Mouse (Mus musculus) neural tube, embryonic 13.5 days (tissue): ENCODE results near the gene Atp2b1. TPM values are rescaled to one million over a fixed set of nuclear protein-coding genes. Genes with fewer than 3 reads are reported as not detected.
A peak's percentile ranks its signal among the peaks of the same experiment; 100 is the strongest.

Experiments
- ATAC-seq: fragments of 200-750 bp; cut with Nextera tagmentation; 2 replicates; pipeline ENCODE4 v1.8.0; 2017; ENCODE audit warnings: low read depth, mild to moderate bottlenecking, moderate TSS enrichment, moderate library complexity
- H3K27ac ChIP-seq: fragments of 300-500 bp; sonication (generic); replicated peaks from 2 replicates; pipeline ENCODE4 v1.5.1; 2015; ENCODE audit warnings: moderate library complexity, mild to moderate bottlenecking, inconsistent platforms
- H3K27me3 ChIP-seq: fragments of 300-500 bp; sonication (generic); 2 replicates; pipeline ENCODE4 v1.6.1; 2015; ENCODE audit warnings: mild to moderate bottlenecking, inconsistent platforms
- H3K36me3 ChIP-seq: fragments of 300-500 bp; sonication (generic); 2 replicates; pipeline ENCODE4 v1.6.1; 2015; ENCODE audit warnings: mild to moderate bottlenecking, inconsistent platforms
- H3K4me1 ChIP-seq: fragments of 300-500 bp; sonication (generic); replicated peaks from 2 replicates; pipeline ENCODE4 v1.6.1; 2015; ENCODE audit warnings: inconsistent platforms
- H3K4me2 ChIP-seq: fragments of 300-500 bp; sonication (generic); 2 replicates; pipeline ENCODE4 v1.6.1; 2015; ENCODE audit warnings: inconsistent platforms, mild to moderate bottlenecking, moderate library complexity
- H3K4me3 ChIP-seq: fragments of 300-500 bp; sonication (generic); 2 replicates; pipeline ENCODE4 v1.5.1; 2015; ENCODE audit warnings: mild to moderate bottlenecking, inconsistent platforms
- H3K9ac ChIP-seq: fragments of 300-500 bp; sonication (generic); 2 replicates; pipeline ENCODE4 v1.6.1; 2015; ENCODE audit warnings: moderate library complexity, mild to moderate bottlenecking, inconsistent platforms
- H3K9me3 ChIP-seq: fragments of 300-500 bp; sonication (generic); 2 replicates; pipeline ENCODE4 v1.6.1; 2016; ENCODE audit warnings: inconsistent platforms
- WGBS: fragments of 180-500 bp; shearing (Covaris S2); methylation state at CpG from one replicate; pipeline ENCODE4 v1.1.7; 2015; 5-methylcytosine and 5-hydroxymethylcytosine counted together
- polyA plus RNA-seq: library from polyadenylated mRNA; unstranded; fragments of >200 nt; fragmentation: Nextera tagmentation; extraction: Ambion mirVana; gene quantifications from 2 replicates; pipeline ENCODE4 v1.2.1, GENCODE M21; 2015

The Atp2b1 gene
- polyA plus RNA-seq, 1 experiment from 2014 or later: 269 TPM

- Histone ChIP-seq H3K4me1 (peaks cover 25% of the 10 kb centered on the region), H3K27me3 (no peaks in the 10 kb centered on the region), H3K9me3 (no peaks in the 10 kb centered on the region), H3K4me2 (no peak overlapping the region), H3K36me3 (no peaks in the 10 kb centered on the region), H3K27ac (no peak overlapping the region), H3K4me3 (no peak overlapping the region), H3K9ac (no peak overlapping the region)
- WGBS: 89% methylated on average over 17 of the region's 17 CpGs
- peak; percentile 30; the same call in 1 of the 2 replicates for ATAC-seq
These were observed 37.4 kb downstream of the Atp2b1 start for GRCm38 (mm10) chr10:98951286-98952270.

GRCm38 (mm10) chr10:98954230-98954993, 40.2 kb downstream of the Atp2b1 start:
- WGBS: 92% methylated on average over 12 of the region's 12 CpGs
- ATAC-seq: no peak
- no peak overlapping the region for H3K9ac ChIP-seq
- H3K9me3 ChIP-seq: no peaks in the 10 kb centered on the region
- H3K27ac ChIP-seq: no peak overlapping the region
- H3K4me3 ChIP-seq: no peak overlapping the region
- no peak overlapping the region for H3K4me2 ChIP-seq
- H3K27me3 ChIP-seq: no peaks in the 10 kb centered on the region
- H3K36me3 ChIP-seq: no peaks in the 10 kb centered on the region
- H3K4me1 ChIP-seq: peaks cover 10% of the 10 kb centered on the region; the same call in 1 of the 2 replicates

- Histone ChIP-seq H3K36me3 (no peaks in the 10 kb centered on the region), H3K4me3 (no peak overlapping the region), H3K4me2 (no peak overlapping the region), H3K9me3 (no peaks in the 10 kb centered on the region), H3K4me1 (peaks cover 10% of the 10 kb centered on the region; the same call in 1 of the 2 replicates), H3K27ac (no peak overlapping the region), H3K27me3 (no peaks in the 10 kb centered on the region), H3K9ac (no peak overlapping the region)
- WGBS: 81% methylated on average over 3 of the region's 3 CpGs
- peak; percentile 28; the same call in 1 of the 2 replicates for ATAC-seq
These were observed 41.9 kb downstream of the Atp2b1 start for GRCm38 (mm10) chr10:98956124-98956523.

GRCm38 (mm10) chr10:98958752-98959151, 44.5 kb downstream of the Atp2b1 start:
- no peak for ATAC-seq
- Histone ChIP-seq H3K9me3 (no peaks in the 10 kb centered on the region), H3K27ac (no peak overlapping the region), H3K9ac (no peak overlapping the region), H3K27me3 (no peaks in the 10 kb centered on the region), H3K4me2 (no peak overlapping the region), H3K36me3 (no peaks in the 10 kb centered on the region), H3K4me1 (peaks cover 20% of the 10 kb centered on the region), H3K4me3 (no peak overlapping the region)
- WGBS: 48% methylated on average over 4 of the region's 4 CpGs

GRCm38 (mm10) chr10:98959385-98959784, 45.2 kb downstream of the Atp2b1 start:
- no peaks in the 10 kb centered on the region for H3K36me3 ChIP-seq
- H3K27ac ChIP-seq: no peak overlapping the region
- no peak overlapping the region for H3K4me3 ChIP-seq
- H3K4me1 ChIP-seq: peaks cover 20% of the 10 kb centered on the region
- no peaks in the 10 kb centered on the region for H3K9me3 ChIP-seq
- WGBS: 75% methylated on average over 6 of the region's 6 CpGs
- no peak overlapping the region for H3K9ac ChIP-seq
- H3K4me2 ChIP-seq: no peak overlapping the region
- no peaks in the 10 kb centered on the region for H3K27me3 ChIP-seq
- ATAC-seq: no peak

- Histone ChIP-seq H3K4me2 (no peak overlapping the region), H3K27ac (no peak overlapping the region), H3K27me3 (no peaks in the 10 kb centered on the region), H3K9ac (no peak overlapping the region), H3K36me3 (no peaks in the 10 kb centered on the region), H3K9me3 (no peaks in the 10 kb centered on the region), H3K4me1 (peaks cover 20% of the 10 kb centered on the region), H3K4me3 (no peak overlapping the region)
- 77% methylated on average over 5 of the region's 5 CpGs for WGBS
- ATAC-seq: no peak
These were observed 46.7 kb downstream of the Atp2b1 start for GRCm38 (mm10) chr10:98960911-98961310.

- Histone ChIP-seq H3K4me3 (no peak overlapping the region), H3K9me3 (no peaks in the 10 kb centered on the region), H3K4me2 (no peak overlapping the region), H3K4me1 (peaks cover 27% of the 10 kb centered on the region), H3K27ac (no peak overlapping the region), H3K36me3 (no peaks in the 10 kb centered on the region), H3K9ac (no peak overlapping the region), H3K27me3 (no peaks in the 10 kb centered on the region)
- WGBS: 59% methylated on average over 8 of the region's 8 CpGs
- no peak for ATAC-seq
These were observed 47.9 kb downstream of the Atp2b1 start for GRCm38 (mm10) chr10:98962092-98962491.

- Histone ChIP-seq H3K9me3 (no peaks in the 10 kb centered on the region), H3K27me3 (no peaks in the 10 kb centered on the region), H3K27ac (no peak overlapping the region), H3K4me1 (peaks cover 16% of the 10 kb centered on the region), H3K4me3 (no peak overlapping the region), H3K36me3 (peaks cover 15% of the 10 kb centered on the region), H3K4me2 (no peak overlapping the region), H3K9ac (no peak overlapping the region)
- 0 out of 2 replicates have a peak, but pooled peaks have one; percentile 28 for ATAC-seq
- WGBS: 68% methylated on average over 13 of the region's 13 CpGs
These were observed 52.4 kb downstream of the Atp2b1 start for GRCm38 (mm10) chr10:98966407-98967215.

GRCm38 (mm10) chr10:98967240-98967891, 53.2 kb downstream of the Atp2b1 start:
- 92% methylated on average over 15 of the region's 15 CpGs for WGBS

GRCm38 (mm10) chr10:98970917-98971316, 56.7 kb downstream of the Atp2b1 start:
- peaks cover 13% of the 10 kb centered on the region for H3K4me1 ChIP-seq
- no peaks in the 10 kb centered on the region for H3K27me3 ChIP-seq
- no peak overlapping the region for H3K4me3 ChIP-seq
- WGBS: 81% methylated on average over 3 of the region's 3 CpGs
- H3K9me3 ChIP-seq: no peaks in the 10 kb centered on the region
- ATAC-seq: no peak
- H3K36me3 ChIP-seq: peaks cover 15% of the 10 kb centered on the region
- H3K9ac ChIP-seq: no peak overlapping the region
- H3K4me2 ChIP-seq: no peak overlapping the region
- no peak overlapping the region for H3K27ac ChIP-seq

More at GRCm38 (mm10) chr10:98967240-98967891, 53.2 kb downstream of the Atp2b1 start:
- Histone ChIP-seq H3K27me3 (no peaks in the 10 kb centered on the region), H3K36me3 (peaks cover 15% of the 10 kb centered on the region), H3K9me3 (no peaks in the 10 kb centered on the region), H3K4me1 (peaks cover 8% of the 10 kb centered on the region; the same call in 1 of the 2 replicates), H3K4me2 (no peak overlapping the region), H3K4me3 (no peak overlapping the region), H3K9ac (no peak overlapping the region), H3K27ac (no peak overlapping the region)
- ATAC-seq: no peak

- no peak for ATAC-seq
- Histone ChIP-seq H3K9me3 (no peaks in the 10 kb centered on the region), H3K4me1 (peaks cover 18% of the 10 kb centered on the region), H3K36me3 (peaks cover 15% of the 10 kb centered on the region), H3K9ac (no peak overlapping the region), H3K27ac (no peak overlapping the region), H3K27me3 (no peaks in the 10 kb centered on the region), H3K4me2 (no peak overlapping the region), H3K4me3 (no peak overlapping the region)
- WGBS: 93% methylated on average over 2 of the region's 2 CpGs
These were observed 58.2 kb downstream of the Atp2b1 start for GRCm38 (mm10) chr10:98972359-98972758.
